Mouse (Mus musculus): ENCODE measurements around the gene Gbx2.

Gbx2 gene

GRCm38 (mm10) chr1:89912392-89912791 is 18.6 kb downstream of the Gbx2 start:
- DNase-seq (ENCODE audit: low spot score) = no peak

- DNase-seq (ENCODE audit: low spot score) = no peak
Observed at GRCm38 (mm10) chr1:89909796-89910195, 21.2 kb downstream of the Gbx2 start.

GRCm38 (mm10) chr1:89902641-89903040 is 28.3 kb downstream of the Gbx2 start:
- DNase-seq (ENCODE audit: low spot score) = no peak

GRCm38 (mm10) chr1:89902236-89902635 is 28.7 kb downstream of the Gbx2 start:
- no peak for DNase-seq (ENCODE audit: low spot score)

GRCm38 (mm10) chr1:89901381-89901780 is 29.6 kb downstream of the Gbx2 start:
- DNase-seq (ENCODE audit: low spot score) = no peak

GRCm38 (mm10) chr1:89899761-89900445 is 31.1 kb downstream of the Gbx2 start:
- DNase-seq (ENCODE audit: low spot score) = no peak

- no peak for DNase-seq (ENCODE audit: low spot score)
Observed at GRCm38 (mm10) chr1:89899036-89899435, 31.9 kb downstream of the Gbx2 start.

- no peak for DNase-seq (ENCODE audit: low spot score)
Observed at GRCm38 (mm10) chr1:89895801-89896200, 35.2 kb downstream of the Gbx2 start.

GRCm38 (mm10) chr1:89892281-89892680 is 38.7 kb downstream of the Gbx2 start:
- no peak for DNase-seq (ENCODE audit: low spot score)

- DNase-seq (ENCODE audit: low spot score) = no peak
Observed at GRCm38 (mm10) chr1:89891400-89891799, 39.6 kb downstream of the Gbx2 start.

- DNase-seq (ENCODE audit: low spot score) = no peak
Observed at GRCm38 (mm10) chr1:89885696-89886095, 45.3 kb downstream of the Gbx2 start.

GRCm38 (mm10) chr1:89884335-89884734 is 46.6 kb downstream of the Gbx2 start:
- no peak for DNase-seq (ENCODE audit: low spot score)

GRCm38 (mm10) chr1:89880834-89881233 is 50.1 kb downstream of the Gbx2 start:
- no peak for DNase-seq (ENCODE audit: low spot score)

GRCm38 (mm10) chr1:89880193-89880592 is 50.8 kb downstream of the Gbx2 start:
- no peak for DNase-seq (ENCODE audit: low spot score)

GRCm38 (mm10) chr1:89878496-89878895 is 52.5 kb downstream of the Gbx2 start:
- no peak for DNase-seq (ENCODE audit: low spot score)

Measured in testis, postnatal 14 days (tissue).